Mouse (Mus musculus): ENCODE measurements around the gene Gm17268.

DNA sequence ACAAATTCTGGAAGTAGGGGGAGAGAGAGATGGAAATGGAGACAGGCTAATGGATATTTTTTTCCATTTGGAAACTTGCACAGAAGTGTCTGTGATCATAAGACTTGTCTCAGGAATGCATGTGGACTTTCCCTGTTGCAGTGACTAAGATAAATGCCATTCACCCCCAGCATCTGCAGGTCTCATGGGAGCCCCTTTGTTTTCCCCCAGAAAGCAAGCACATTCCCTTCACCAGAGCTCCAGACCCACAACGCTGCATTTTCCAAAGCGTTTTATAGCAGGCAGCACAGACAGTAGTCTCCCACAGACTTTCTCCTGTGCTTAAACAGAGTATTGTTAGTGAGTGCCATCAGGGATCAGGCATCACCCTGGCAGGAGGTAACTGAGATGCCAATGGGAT is 19.0 kb downstream of the Gm17268 start:
- TF ChIP-seq GATA1 (IDR thresholded peaks at IDR 0.05; ENCODE audit: borderline replicate concordance, low read length) (no peak), FLI1 (IDR thresholded peaks at IDR 0.05; ENCODE audit: low read length) (no peak)
